Comparison of ENCODE assay signal across 16 mouse cellular contexts in genomic region chr14:25686216-25686945, GRCm38 (mm10). TPM values are rescaled to one million over a fixed set of nuclear protein-coding genes. Genes with fewer than 3 reads are reported as not detected.
A peak's percentile ranks its signal among the peaks of the same experiment; 100 is the strongest.
DNase-seq lines count a peak whose midpoint lies in the region; ATAC-seq lines count a peak whose summit lies in the region.
"Had no signal": no experiment of that assay in that cellular context is flagged by ENCODE, and none has a peak within 500 bp of the region (broad histone marks: within the 10 kb centered on the region; RNA-seq: fewer than 3 reads in every experiment).

No protein-coding gene starts in this region.

- peaks cover 18% of the 10 kb centered on the region for H3K4me1 ChIP-seq in heart, embryonic 11.5 days (ENCODE audit: control insufficient read depth, insufficient read depth, low read length)
- H3K4me1 ChIP-seq in heart, embryonic 16.5 days (ENCODE audit: control insufficient read depth, insufficient read depth, low read length) = peaks cover 23% of the 10 kb centered on the region
- peaks cover 16% of the 10 kb centered on the region for H3K4me1 ChIP-seq in liver, embryonic 15.5 days (replicated peaks)
- H3K4me1 ChIP-seq: neural tube, embryonic 13.5 days had no signal

- no peaks in the 10 kb centered on the region for H3K36me3 ChIP-seq in heart, embryonic 11.5 days (ENCODE audit: control insufficient read depth, insufficient read depth, low read length)
- no peaks in the 10 kb centered on the region for H3K36me3 ChIP-seq in heart, embryonic 16.5 days (ENCODE audit: control insufficient read depth, insufficient read depth)
- no peaks in the 10 kb centered on the region for H3K36me3 ChIP-seq in liver, embryonic 15.5 days (replicated peaks)
- H3K36me3 ChIP-seq: limb, embryonic 15.5 days; neural tube, embryonic 13.5 days had no signal

- H3K27ac ChIP-seq in heart, embryonic 11.5 days (ENCODE audit: low read depth, low read length) = peak overlapping the region; percentile 94
- H3K27ac ChIP-seq in heart, embryonic 16.5 days (ENCODE audit: low read length) = peak overlapping the region; percentile 97
- H3K27ac ChIP-seq in liver, embryonic 15.5 days (replicated peaks) = no peak overlapping the region
- H3K27ac ChIP-seq: limb, embryonic 15.5 days; neural tube, embryonic 13.5 days had no signal

- H3K9ac ChIP-seq in heart, embryonic 11.5 days (ENCODE audit: low read depth, low read length) = 0 out of 2 replicates have a peak overlapping the region, but pooled peaks have one; percentile 23
- H3K9ac ChIP-seq in heart, embryonic 16.5 days (ENCODE audit: low read length) = peak overlapping the region; percentile 25; the same call in 1 of the 2 replicates
- H3K9ac ChIP-seq in liver, embryonic 15.5 days = no peak overlapping the region
- H3K9ac ChIP-seq: limb, embryonic 15.5 days; neural tube, embryonic 13.5 days had no signal

- no peak overlapping the region for H3K4me3 ChIP-seq in heart, embryonic 11.5 days (ENCODE audit: low read depth, low read length)
- H3K4me3 ChIP-seq in heart, embryonic 16.5 days (ENCODE audit: low read length) = no peak overlapping the region
- H3K4me3 ChIP-seq in liver, embryonic 15.5 days (replicated peaks) = no peak overlapping the region
- H3K4me3 ChIP-seq: limb, embryonic 15.5 days; neural tube, embryonic 13.5 days had no signal

- 63% methylated on average over 7 of the region's 7 CpGs for WGBS in heart, embryonic 11.5 days (ENCODE audit: insufficient replicate concordance)
- WGBS in heart, embryonic 16.5 days = 58% methylated on average over 7 of the region's 7 CpGs
- 41% methylated on average over 7 of the region's 7 CpGs for WGBS in liver, embryonic 15.5 days (ENCODE audit: insufficient replicate concordance)

- ATAC-seq in heart, embryonic 11.5 days (replicated peaks; ENCODE audit: insufficient number of reproducible peaks, low FRiP score, low TSS enrichment) = no peak
- peak; percentile 45; the same call in 1 of the 2 replicates for ATAC-seq in common myeloid progenitor, adult 5-6 weeks (replicated peaks; ENCODE audit: low read depth, poor library complexity, severe bottlenecking)
- peak; percentile 49 for ATAC-seq in heart, embryonic 16.5 days (replicated peaks; ENCODE audit: extremely low read depth, insufficient read depth, low FRiP score)
- ATAC-seq in liver, embryonic 15.5 days (ENCODE audit: insufficient read depth) = peak; percentile 69

- no peaks in the 10 kb centered on the region for H3K9me3 ChIP-seq in heart, embryonic 11.5 days (replicated peaks; ENCODE audit: control insufficient read depth, low read length)
- no peaks in the 10 kb centered on the region for H3K9me3 ChIP-seq in heart, embryonic 16.5 days (replicated peaks; ENCODE audit: control insufficient read depth, low read length)
- H3K9me3 ChIP-seq in liver, embryonic 15.5 days (replicated peaks) = no peaks in the 10 kb centered on the region
- H3K9me3 ChIP-seq: limb, embryonic 15.5 days; neural tube, embryonic 13.5 days had no signal

- H3K27me3 ChIP-seq in heart, embryonic 11.5 days (ENCODE audit: control insufficient read depth, insufficient read depth, low read length) = no peaks in the 10 kb centered on the region
- H3K27me3 ChIP-seq in heart, embryonic 16.5 days (ENCODE audit: control insufficient read depth, insufficient read depth, low read length) = no peaks in the 10 kb centered on the region
- H3K27me3 ChIP-seq in liver, embryonic 15.5 days = no peaks in the 10 kb centered on the region
- H3K27me3 ChIP-seq: limb, embryonic 15.5 days; neural tube, embryonic 13.5 days had no signal

- no peak for DNase-seq in heart, adult 9 months (ENCODE audit: low spot score in 2 of 2)
- no peak for DNase-seq in retina, embryonic 14.5 days (ENCODE audit: low spot score)
- no peak for DNase-seq in spleen, postnatal 4 days (ENCODE audit: low spot score in 2 of 2)
- no peak for DNase-seq in thymus, postnatal 0 days (ENCODE audit: low spot score)
- DNase-seq: adrenal gland, adult 8-10 months; B cell, adult 2 months; cerebellum, adult 8-10 months; kidney, postnatal 10 days; spleen, adult 18-20 months; thymus, adult 2 months had no signal

- H3K4me2 ChIP-seq in heart, embryonic 11.5 days = 0 out of 2 replicates have a peak overlapping the region, but pooled peaks have one; percentile 16
- H3K4me2 ChIP-seq in heart, embryonic 16.5 days (ENCODE audit: low read depth, low read length) = no peak overlapping the region
- no peak overlapping the region for H3K4me2 ChIP-seq in liver, embryonic 15.5 days
- H3K4me2 ChIP-seq: limb, embryonic 15.5 days; neural tube, embryonic 13.5 days had no signal

RNA-seq across cellular contexts. Expression of gene Ppif, which starts 7.6 kb away (rescaled TPM):
- polyA plus RNA-seq in heart, embryonic 11.5 days (2014; fragmentation: Nextera tagmentation; extraction: Ambion mirVana) = 92.7 and 99.4 TPM in 2 replicates
- total RNA-seq in common myeloid progenitor, adult 5-6 weeks (2017) = 44.9 and 49.5 TPM in 2 replicates
- polyA plus RNA-seq in heart, embryonic 16.5 days (2015; fragmentation: Nextera tagmentation; extraction: Ambion mirVana) = 118 and 121 TPM in 2 replicates
- polyA plus RNA-seq in liver, embryonic 15.5 days (2015; fragmentation: Nextera tagmentation; extraction: Ambion mirVana) = 26.4 and 26.8 TPM in 2 replicates
- 30.4 and 37.2 TPM in 2 replicates for polyA plus RNA-seq in thymus, postnatal 0 days (2015; fragmentation: Nextera tagmentation; extraction: Ambion mirVana)
